In genomic region chr10:107222406-107223185, GRCm38 (mm10) we compare ENCODE assay signal across 23 mouse cellular contexts. TPM values are rescaled to one million over a fixed set of nuclear protein-coding genes. Genes with fewer than 3 reads are reported as not detected.
DNase-seq lines count a peak whose midpoint lies in the region; ATAC-seq and TF ChIP-seq lines count a peak whose summit lies in the region.
"Had no signal": no experiment of that assay in that cellular context is flagged by ENCODE, and none has a peak within 500 bp of the region (broad histone marks: within the 10 kb centered on the region; RNA-seq: fewer than 3 reads in every experiment).

No protein-coding gene starts in this region.

- H3K9me3 ChIP-seq in hindbrain, embryonic 11.5 days (ENCODE audit: control insufficient read depth, low read length) = no peaks in the 10 kb centered on the region
- no peaks in the 10 kb centered on the region for H3K9me3 ChIP-seq in hindbrain, postnatal 0 days (ENCODE audit: low read length)
- H3K9me3 ChIP-seq in midbrain, embryonic 13.5 days = no peaks in the 10 kb centered on the region
- no peaks in the 10 kb centered on the region for H3K9me3 ChIP-seq in midbrain, embryonic 16.5 days (replicated peaks; ENCODE audit: control insufficient read depth, low read length, poor library complexity, severe bottlenecking)
- no peaks in the 10 kb centered on the region for H3K9me3 ChIP-seq in neural tube, embryonic 14.5 days (ENCODE audit: control insufficient read depth, low read length)
- no peaks in the 10 kb centered on the region for H3K9me3 ChIP-seq in neural tube, embryonic 15.5 days (replicated peaks)
- H3K9me3 ChIP-seq: embryonic facial prominence, embryonic 10.5 days; embryonic facial prominence, embryonic 12.5 days; forebrain, embryonic 13.5 days; forebrain, embryonic 15.5 days had no signal

- 84% methylated on average over 8 of the region's 8 CpGs for WGBS in hindbrain, embryonic 11.5 days
- WGBS in hindbrain, postnatal 0 days = 77% methylated on average over 8 of the region's 8 CpGs
- 72% methylated on average over 8 of the region's 8 CpGs for WGBS in midbrain, embryonic 13.5 days
- WGBS in midbrain, embryonic 16.5 days = 73% methylated on average over 8 of the region's 8 CpGs
- WGBS in neural tube, embryonic 14.5 days = 44% methylated on average over 8 of the region's 8 CpGs
- 41% methylated on average over 8 of the region's 8 CpGs for WGBS in neural tube, embryonic 15.5 days

- no peaks in the 10 kb centered on the region for H3K36me3 ChIP-seq in hindbrain, embryonic 11.5 days (ENCODE audit: control insufficient read depth, insufficient read depth, low read length)
- no peaks in the 10 kb centered on the region for H3K36me3 ChIP-seq in hindbrain, postnatal 0 days (ENCODE audit: insufficient read depth, low read length)
- no peaks in the 10 kb centered on the region for H3K36me3 ChIP-seq in midbrain, embryonic 13.5 days
- H3K36me3 ChIP-seq in midbrain, embryonic 16.5 days (ENCODE audit: control insufficient read depth, insufficient read depth, low read length) = no peaks in the 10 kb centered on the region
- H3K36me3 ChIP-seq in neural tube, embryonic 14.5 days (ENCODE audit: control insufficient read depth, insufficient read depth, low read length) = no peaks in the 10 kb centered on the region
- no peaks in the 10 kb centered on the region for H3K36me3 ChIP-seq in neural tube, embryonic 15.5 days
- H3K36me3 ChIP-seq: embryonic facial prominence, embryonic 10.5 days; embryonic facial prominence, embryonic 12.5 days; forebrain, embryonic 15.5 days had no signal

- TF ChIP-seq CTCF in hindbrain, postnatal 0 days (IDR thresholded peaks at IDR 0.05; ENCODE audit: low read depth) = no peak
- no peak for TF ChIP-seq CTCF in brain, embryonic 14.5 days (IDR thresholded peaks at IDR 0.05; ENCODE audit: borderline replicate concordance, extremely low read depth, insufficient read depth, insufficient read length)

- H3K27ac ChIP-seq in hindbrain, embryonic 11.5 days (ENCODE audit: low read depth, low read length) = no peak overlapping the region
- H3K27ac ChIP-seq in hindbrain, postnatal 0 days = no peak overlapping the region
- H3K27ac ChIP-seq in midbrain, embryonic 13.5 days = no peak overlapping the region
- H3K27ac ChIP-seq in midbrain, embryonic 16.5 days (ENCODE audit: low read length) = no peak overlapping the region
- no peak overlapping the region for H3K27ac ChIP-seq in neural tube, embryonic 14.5 days (ENCODE audit: low read depth, low read length)
- H3K27ac ChIP-seq in neural tube, embryonic 15.5 days (replicated peaks) = no peak overlapping the region
- H3K27ac ChIP-seq: embryonic facial prominence, embryonic 10.5 days; embryonic facial prominence, embryonic 12.5 days; forebrain, embryonic 13.5 days; forebrain, embryonic 15.5 days had no signal

- no peaks in the 10 kb centered on the region for H3K4me1 ChIP-seq in hindbrain, embryonic 11.5 days (replicated peaks; ENCODE audit: control insufficient read depth, insufficient read depth, low read length)
- H3K4me1 ChIP-seq in hindbrain, postnatal 0 days (ENCODE audit: insufficient read depth, low read length) = no peaks in the 10 kb centered on the region
- no peaks in the 10 kb centered on the region for H3K4me1 ChIP-seq in midbrain, embryonic 13.5 days (replicated peaks)
- H3K4me1 ChIP-seq in midbrain, embryonic 16.5 days (ENCODE audit: control insufficient read depth, insufficient read depth, low read length) = no peaks in the 10 kb centered on the region
- H3K4me1 ChIP-seq in neural tube, embryonic 14.5 days (ENCODE audit: control insufficient read depth, insufficient read depth, low read length) = no peaks in the 10 kb centered on the region
- H3K4me1 ChIP-seq in neural tube, embryonic 15.5 days = no peaks in the 10 kb centered on the region
- H3K4me1 ChIP-seq: embryonic facial prominence, embryonic 10.5 days; embryonic facial prominence, embryonic 12.5 days; forebrain, embryonic 13.5 days; forebrain, embryonic 15.5 days had no signal

- H3K27me3 ChIP-seq in hindbrain, embryonic 11.5 days (ENCODE audit: control insufficient read depth, insufficient read depth, low read length) = no peaks in the 10 kb centered on the region
- H3K27me3 ChIP-seq in hindbrain, postnatal 0 days (ENCODE audit: insufficient read depth, low read length) = no peaks in the 10 kb centered on the region
- no peaks in the 10 kb centered on the region for H3K27me3 ChIP-seq in midbrain, embryonic 13.5 days
- no peaks in the 10 kb centered on the region for H3K27me3 ChIP-seq in midbrain, embryonic 16.5 days (ENCODE audit: control insufficient read depth, insufficient read depth, low read depth, low read length)
- no peaks in the 10 kb centered on the region for H3K27me3 ChIP-seq in neural tube, embryonic 14.5 days (ENCODE audit: control insufficient read depth, insufficient read depth, low read length)
- no peaks in the 10 kb centered on the region for H3K27me3 ChIP-seq in neural tube, embryonic 15.5 days (replicated peaks)
- H3K27me3 ChIP-seq: embryonic facial prominence, embryonic 12.5 days; forebrain, embryonic 13.5 days; forebrain, embryonic 15.5 days had no signal

- H3K4me2 ChIP-seq in hindbrain, embryonic 11.5 days (replicated peaks; ENCODE audit: low read depth, low read length) = no peak overlapping the region
- H3K4me2 ChIP-seq in hindbrain, postnatal 0 days (ENCODE audit: low read depth, low read length) = no peak overlapping the region
- no peak overlapping the region for H3K4me2 ChIP-seq in midbrain, embryonic 13.5 days (replicated peaks)
- H3K4me2 ChIP-seq in midbrain, embryonic 16.5 days (ENCODE audit: low read length) = no peak overlapping the region
- H3K4me2 ChIP-seq in neural tube, embryonic 14.5 days (ENCODE audit: low read depth, low read length) = no peak overlapping the region
- H3K4me2 ChIP-seq in neural tube, embryonic 15.5 days = no peak overlapping the region
- H3K4me2 ChIP-seq: embryonic facial prominence, embryonic 12.5 days; forebrain, embryonic 13.5 days; forebrain, embryonic 15.5 days had no signal

- no peak for TF ChIP-seq POLR2A in brain, embryonic 14.5 days (IDR thresholded peaks at IDR 0.05; ENCODE audit: borderline replicate concordance, extremely low read depth, insufficient read depth, insufficient read length, poor library complexity, severe bottlenecking)

- DNase-seq in hindbrain, embryonic 11.5 days (ENCODE audit: low spot score) = no peak
- no peak for DNase-seq in hindbrain, postnatal 0 days (ENCODE audit: low spot score)
- DNase-seq in brain, embryonic 14.5 days (ENCODE audit: low read depth) = peak; percentile 17
- no peak for DNase-seq in layer of hippocampus, adult 8-10 months (ENCODE audit: low spot score in 2 of 2)
- DNase-seq: adrenal gland, adult 8-10 months; adrenal gland, postnatal 14 days; adrenal gland, postnatal 36 days; cerebellum, adult 11 months; cerebellum, adult 18-20 months; cerebellum, adult 8-10 months; cerebellum, adult 9-11 months; cerebellum, postnatal 14 days; cerebellum, postnatal 36 days; forebrain, postnatal 0 days had no signal

- peak; percentile 25; the same call in 1 of the 2 replicates for ATAC-seq in hindbrain, embryonic 11.5 days (ENCODE audit: low FRiP score)
- ATAC-seq in hindbrain, postnatal 0 days = no peak
- 0 out of 2 replicates have a peak, but pooled peaks have one; percentile 27 for ATAC-seq in midbrain, embryonic 13.5 days
- no peak for ATAC-seq in midbrain, embryonic 16.5 days
- ATAC-seq in neural tube, embryonic 14.5 days (ENCODE audit: low read depth) = peak; percentile 56; the same call in 1 of the 2 replicates
- no peak for ATAC-seq in neural tube, embryonic 15.5 days (ENCODE audit: low FRiP score)
- ATAC-seq: forebrain, embryonic 13.5 days; forebrain, embryonic 15.5 days; forebrain, postnatal 0 days had no signal

- no peak overlapping the region for H3K9ac ChIP-seq in hindbrain, embryonic 11.5 days (ENCODE audit: low read depth, low read length)
- no peak overlapping the region for H3K9ac ChIP-seq in hindbrain, postnatal 0 days (replicated peaks; ENCODE audit: low read length)
- no peak overlapping the region for H3K9ac ChIP-seq in midbrain, embryonic 13.5 days (replicated peaks)
- no peak overlapping the region for H3K9ac ChIP-seq in midbrain, embryonic 16.5 days (ENCODE audit: low read depth, low read length)
- H3K9ac ChIP-seq in neural tube, embryonic 14.5 days (replicated peaks; ENCODE audit: low read depth, low read length) = no peak overlapping the region
- H3K9ac ChIP-seq in neural tube, embryonic 15.5 days (replicated peaks) = no peak overlapping the region
- H3K9ac ChIP-seq: embryonic facial prominence, embryonic 12.5 days; forebrain, embryonic 13.5 days; forebrain, embryonic 15.5 days; forebrain, postnatal 0 days had no signal

- H3K4me3 ChIP-seq in hindbrain, embryonic 11.5 days (ENCODE audit: low read depth, low read length) = no peak overlapping the region
- H3K4me3 ChIP-seq in hindbrain, postnatal 0 days (ENCODE audit: low read length) = no peak overlapping the region
- no peak overlapping the region for H3K4me3 ChIP-seq in midbrain, embryonic 13.5 days (replicated peaks)
- no peak overlapping the region for H3K4me3 ChIP-seq in midbrain, embryonic 16.5 days (ENCODE audit: low read depth, low read length)
- no peak overlapping the region for H3K4me3 ChIP-seq in neural tube, embryonic 14.5 days (ENCODE audit: low read depth, low read length)
- no peak overlapping the region for H3K4me3 ChIP-seq in neural tube, embryonic 15.5 days (replicated peaks)
- H3K4me3 ChIP-seq: embryonic facial prominence, embryonic 10.5 days; embryonic facial prominence, embryonic 12.5 days; forebrain, embryonic 13.5 days; forebrain, embryonic 15.5 days had no signal

RNA-seq across cellular contexts. Expression of gene Lin7a, which starts 48.9 kb away (rescaled TPM):
- polyA plus RNA-seq in hindbrain, embryonic 11.5 days (2014; fragmentation: Nextera tagmentation; extraction: Ambion mirVana) = 22.7 and 25.9 TPM in 2 replicates
- 26.0 and 30.4 TPM in 2 replicates for total RNA-seq in hindbrain, postnatal 0 days (2014; rRNA removed)
- 26.6 and 27.8 TPM in 2 replicates for polyA plus RNA-seq in hindbrain, postnatal 0 days (2015; fragmentation: Nextera tagmentation; extraction: Ambion mirVana)
- 31.6 and 34.6 TPM in 2 replicates for polyA plus RNA-seq in midbrain, embryonic 13.5 days (2015; fragmentation: Nextera tagmentation; extraction: Ambion mirVana)
- 36.1 and 39.1 TPM in 2 replicates for polyA plus RNA-seq in midbrain, embryonic 16.5 days (2015; fragmentation: Nextera tagmentation; extraction: Ambion mirVana)
- polyA plus RNA-seq in neural tube, embryonic 14.5 days (2014; fragmentation: Nextera tagmentation; extraction: Ambion mirVana) = 46.0 and 52.4 TPM in 2 replicates
- 34.5 and 40.3 TPM in 2 replicates for polyA plus RNA-seq in neural tube, embryonic 15.5 days (2015; fragmentation: Nextera tagmentation; extraction: Ambion mirVana)
- polyA plus RNA-seq in brain, embryonic 14.5 days (2012; rRNA removed) = 6.5 and 14.2 TPM in 2 replicates
- total RNA-seq in layer of hippocampus, adult 8-10 months (2022) = 10 to 100 TPM; 28.8 to 30.7 (median 29.3) TPM
- total RNA-seq: MEL had no signal

Comparison
In these comparisons a context has a peak if more than half of its experiments do, and no peak if none do; other contexts are left out.
1. ATAC-seq: peak in hindbrain, embryonic 11.5 days (single experiment), midbrain, embryonic 13.5 days (single experiment) and neural tube, embryonic 14.5 days (single experiment); none in hindbrain, postnatal 0 days (single experiment), midbrain, embryonic 16.5 days (single experiment) and neural tube, embryonic 15.5 days (single experiment).